Mouse (Mus musculus) adrenal gland (tissue): ENCODE measurements around the gene Def8.

ENCODE experiments used
- intact Hi-C: fragments of 180-260 bp; cut with DNase I; formaldehyde crosslinking; loops from one replicate; pipeline ENCODE4 v1.15.1; 2025
- long read RNA-seq, 2 experiments: library from polyadenylated mRNA; unstranded; transcript quantifications; one replicate each; pipeline ENCODE4 v2.0.0; 2020; ENCODE audit warnings: borderline replicate concordance in 1 of 2; ENCODE audit not compliant: insufficient replicate concordance in 1 of 2

The Def8 gene
- long read RNA-seq, experiment 1, partial matches to known transcripts: 1 of 6 reads
- long read RNA-seq, experiment 1, other reads (novel, unspliced or antisense): 1 of 6 reads
- long read RNA-seq, experiment 2, partial matches to known transcripts: 0 of 5 reads
- long read RNA-seq, experiment 2, other reads (novel, unspliced or antisense): 2 of 5 reads

- intact Hi-C loops: loop anchor here (5.0 kb wide), 1 partner anchor 41 kb away; no protein-coding TSS in a partner anchor
Observed at GRCm38 (mm10) chr8:123423441-123423840, at the start of gene Def8. Def8 (plus strand) TSS chr8:123423527.

- intact Hi-C loops: no loop called here
Observed at GRCm38 (mm10) chr8:123374239-123374578, 49.1 kb upstream of the Def8 start.

DNA sequence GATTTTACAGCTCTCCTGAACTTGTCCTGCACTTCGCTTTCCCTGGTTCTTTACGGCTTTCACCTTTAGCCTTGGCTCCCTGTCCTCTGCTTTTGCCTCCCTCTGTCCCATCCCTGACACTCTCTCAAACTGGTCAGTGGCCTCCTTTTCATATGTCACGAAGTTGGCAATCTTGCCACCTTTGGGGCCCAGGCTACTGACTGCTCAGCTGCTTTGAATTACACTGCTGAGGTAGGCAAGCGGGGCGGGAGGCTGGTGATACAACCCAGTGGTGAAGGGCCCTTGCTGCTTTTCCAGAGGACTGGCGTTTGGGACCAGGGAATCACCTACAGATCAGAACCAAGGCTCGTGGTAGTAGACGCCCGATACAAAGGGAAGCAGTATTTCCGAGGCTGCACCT is 47.6 kb upstream of the Def8 start:
- intact Hi-C loops: no loop called here

GRCm38 (mm10) chr8:123376106-123376505 is 47.2 kb upstream of the Def8 start:
- intact Hi-C loops: no loop called here

GRCm38 (mm10) chr8:123381711-123382110 is 41.6 kb upstream of the Def8 start:
- intact Hi-C loops: loop anchor here (5.0 kb wide), 1 partner anchor 41 kb away; the partner anchor contains the start of gene Def8

DNA sequence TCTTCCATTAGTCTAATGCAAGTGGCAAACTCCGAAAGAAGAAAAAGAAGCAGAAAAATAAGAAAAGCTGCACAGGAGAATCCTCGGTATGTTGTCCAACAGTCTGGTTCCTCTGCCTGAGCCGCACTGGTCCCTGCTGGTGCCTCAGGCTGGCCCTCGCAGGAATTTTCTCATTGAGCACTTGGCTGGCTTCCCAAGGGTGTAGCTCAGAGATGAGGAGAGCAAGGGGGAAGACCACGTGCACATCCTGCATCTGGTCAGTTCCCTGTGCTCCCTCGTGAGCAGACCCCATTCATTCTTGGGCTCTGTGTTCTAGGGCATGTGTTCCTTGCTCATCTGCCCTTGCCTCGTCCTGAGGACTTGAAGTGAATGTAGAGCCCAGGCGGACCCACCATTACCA is 40.8 kb upstream of the Def8 start:
- intact Hi-C loops: loop anchor here (5.0 kb wide), 1 partner anchor 40 kb away; the partner anchor contains the start of gene Def8

DNA sequence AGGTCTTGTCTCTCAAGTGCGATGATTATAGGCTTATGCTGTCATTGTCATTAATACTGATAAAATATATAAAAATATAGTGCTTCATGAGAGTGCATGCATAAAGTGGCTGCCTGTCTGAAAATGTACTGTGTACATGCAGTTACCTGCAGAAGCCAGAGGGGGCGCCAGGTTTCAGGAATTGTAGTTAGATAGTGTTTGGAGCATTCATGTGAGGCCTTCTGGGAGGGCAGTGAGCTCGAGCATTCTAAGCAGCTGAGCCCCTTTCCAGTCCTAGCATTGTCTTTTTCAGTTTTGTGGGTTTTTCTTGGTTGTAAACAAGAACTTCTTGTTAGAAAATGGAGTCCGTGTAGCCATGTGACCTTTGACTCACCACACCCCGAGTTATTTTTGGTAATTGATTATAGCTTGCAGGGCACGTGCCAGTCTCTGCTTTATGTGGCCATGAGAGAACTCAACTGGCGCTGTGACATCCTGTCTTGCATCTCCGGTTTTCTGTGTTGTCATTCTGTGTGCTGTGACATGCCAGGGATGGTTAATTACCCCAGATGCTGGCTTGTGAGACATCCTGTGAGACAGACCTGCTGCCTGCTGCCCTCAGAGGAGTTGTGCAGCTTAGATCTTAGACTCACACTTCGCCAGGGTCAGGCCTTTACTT is 38.3 kb upstream of the Def8 start:
- intact Hi-C loops: loop anchor here (5.0 kb wide), 1 partner anchor 37 kb away; the partner anchor contains the start of gene Def8

DNA sequence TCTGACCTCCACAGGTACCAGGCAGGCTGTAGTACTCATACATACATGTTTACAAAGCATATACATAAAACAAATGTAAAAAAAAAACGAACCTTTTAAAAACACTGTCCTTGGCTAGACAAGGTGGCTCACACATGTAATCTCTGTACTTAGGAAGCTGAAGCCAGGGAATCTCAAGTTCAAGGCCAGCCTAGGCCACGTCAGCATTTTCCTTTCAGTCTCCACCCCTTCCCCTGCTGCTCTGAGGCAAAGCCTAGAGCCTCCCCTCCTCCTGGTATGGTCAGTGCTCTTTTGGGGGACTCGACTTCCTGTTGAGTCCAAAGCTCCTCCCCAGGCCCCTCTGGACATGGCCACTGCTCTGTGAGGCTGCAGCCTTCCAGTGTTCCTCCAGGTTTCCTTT is 36.3 kb upstream of the Def8 start:
- intact Hi-C loops: no loop called here

DNA sequence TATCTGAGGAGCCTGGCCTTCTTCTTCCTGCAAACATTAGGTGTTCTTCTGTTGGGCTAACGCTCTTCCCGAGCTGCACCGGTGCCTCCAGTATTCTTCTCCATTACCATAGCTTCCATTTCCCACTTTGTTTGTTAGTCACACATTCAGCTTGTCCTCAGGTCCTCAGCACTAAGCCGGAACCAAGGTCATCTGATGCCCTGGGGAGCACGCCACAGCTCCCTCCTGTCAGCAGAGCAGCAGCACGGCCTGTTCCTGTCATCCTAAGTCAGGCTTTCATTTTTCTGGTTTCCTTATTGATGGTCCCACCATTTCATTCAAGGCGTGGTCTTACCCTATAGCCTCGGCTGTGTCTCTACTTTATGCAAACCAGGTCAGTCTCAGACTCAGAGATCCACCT is 35.5 kb upstream of the Def8 start:
- intact Hi-C loops: no loop called here

DNA sequence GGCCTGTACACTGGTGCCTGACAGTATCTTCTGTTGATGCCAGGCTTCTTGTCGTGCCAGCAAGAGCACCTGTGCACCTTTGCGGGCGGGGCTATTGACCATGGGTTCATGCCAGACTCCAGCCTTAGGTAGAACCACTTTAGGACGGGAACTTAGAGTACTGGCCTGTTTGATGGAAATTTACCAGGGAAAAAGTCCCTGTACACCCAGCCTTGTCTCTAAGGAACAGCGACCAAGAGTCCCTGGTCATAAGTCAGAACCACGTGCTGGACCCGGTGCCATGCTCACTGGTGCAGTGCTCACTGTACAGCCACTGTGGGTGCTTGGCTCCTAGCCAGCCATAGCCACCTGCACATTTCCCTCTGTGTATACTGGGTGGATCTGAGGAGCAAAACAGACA is 34.3 kb upstream of the Def8 start:
- intact Hi-C loops: no loop called here

DNA sequence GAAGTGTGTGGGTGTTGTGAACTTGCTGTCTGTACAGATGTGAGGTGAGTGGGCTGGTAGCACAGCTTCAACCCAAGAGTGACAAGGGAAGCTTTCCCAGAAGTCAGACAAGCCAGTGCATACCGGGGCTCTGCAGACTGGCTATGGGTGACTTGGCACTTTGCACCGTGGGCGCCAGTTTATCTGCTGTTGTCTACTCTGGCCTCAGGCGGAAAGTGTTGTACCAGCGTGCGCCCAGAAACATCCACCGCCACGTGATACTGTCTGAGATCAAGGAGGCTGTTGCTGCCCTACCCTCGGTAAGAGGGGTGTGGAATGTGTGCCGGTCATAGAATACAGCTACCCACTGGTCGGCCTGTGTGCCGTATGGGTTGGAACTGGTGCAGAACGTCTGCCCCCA is 25.0 kb upstream of the Def8 start:
- intact Hi-C loops: no loop called here

DNA sequence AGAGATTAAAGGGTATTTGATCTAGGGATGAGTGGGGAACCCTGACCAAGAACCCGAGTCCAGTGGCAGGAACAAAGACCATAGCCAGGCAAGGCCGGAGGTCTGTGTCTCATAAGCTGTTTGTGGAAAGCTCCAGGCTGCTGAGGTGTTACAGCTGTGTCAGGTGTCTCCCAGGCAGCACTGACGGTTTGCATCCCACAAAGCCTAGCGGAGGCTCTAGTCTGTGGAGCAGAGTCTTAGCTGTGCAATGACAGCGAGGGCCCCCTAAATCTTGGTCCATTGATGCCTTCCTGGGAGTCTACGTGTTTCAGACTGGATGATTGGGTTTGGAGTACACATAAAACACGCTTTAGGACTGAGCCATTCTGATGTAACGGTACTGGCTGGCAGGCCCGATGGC is 21.4 kb upstream of the Def8 start:
- intact Hi-C loops: no loop called here

DNA sequence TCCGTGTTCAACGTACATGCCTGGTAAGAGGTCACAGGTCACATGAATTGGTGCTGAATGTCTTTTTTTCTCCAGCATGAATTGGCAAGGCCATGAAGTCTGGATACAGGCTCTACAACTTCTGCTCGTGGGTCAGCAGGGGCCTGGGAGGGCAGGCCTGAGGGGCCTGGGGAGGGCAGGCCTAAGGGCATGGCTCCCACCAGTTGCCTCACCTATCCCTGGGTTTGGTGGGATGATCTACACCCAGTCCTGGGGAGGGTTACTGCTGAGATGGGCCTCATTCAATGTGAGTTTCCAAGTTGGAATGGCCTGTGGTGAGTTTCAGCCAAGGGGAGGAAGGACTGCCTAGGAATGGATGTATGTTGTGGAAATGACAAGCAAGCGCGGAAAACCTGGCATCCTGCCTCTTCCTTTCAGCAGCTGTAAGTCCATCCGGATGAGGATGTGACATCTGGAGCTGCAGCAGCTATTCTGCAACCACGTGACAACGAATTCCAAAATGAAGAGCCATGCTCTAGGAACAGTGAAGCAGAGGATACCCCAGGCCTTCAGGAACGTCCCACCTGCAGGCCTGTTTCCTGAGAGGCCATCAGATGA is 20.5 kb upstream of the Def8 start:
- intact Hi-C loops: no loop called here

GRCm38 (mm10) chr8:123404521-123404920 is 18.8 kb upstream of the Def8 start:
- intact Hi-C loops: no loop called here

DNA sequence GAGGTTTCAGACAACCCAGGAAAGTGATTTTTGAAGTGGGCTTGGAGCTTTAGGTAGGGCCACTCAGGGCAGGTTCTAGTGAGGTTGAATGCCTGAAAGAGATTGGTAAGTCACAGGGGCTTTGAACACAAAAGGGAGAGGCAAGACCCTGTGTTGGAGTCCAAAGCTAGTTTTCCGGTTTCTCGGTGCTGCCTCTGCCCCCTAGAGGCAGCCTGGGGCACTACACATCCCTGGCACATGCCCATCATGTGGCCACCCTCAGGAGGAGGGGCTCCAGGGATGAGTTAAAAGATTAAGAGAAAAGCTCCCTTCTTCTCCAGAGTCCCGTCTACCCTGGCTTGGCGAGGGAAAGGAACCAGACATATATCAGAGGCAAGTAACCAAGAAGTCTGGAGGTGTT is 16.5 kb upstream of the Def8 start, which contains the start of gene Mc1r:
Gene Mc1r, plus strand, starts transcription at position 322 of the 400 bp plus-strand sequence.
- intact Hi-C loops: no loop called here

- intact Hi-C loops: no loop called here
Observed at GRCm38 (mm10) chr8:123407612-123408011, 15.7 kb upstream of the Def8 start.

DNA sequence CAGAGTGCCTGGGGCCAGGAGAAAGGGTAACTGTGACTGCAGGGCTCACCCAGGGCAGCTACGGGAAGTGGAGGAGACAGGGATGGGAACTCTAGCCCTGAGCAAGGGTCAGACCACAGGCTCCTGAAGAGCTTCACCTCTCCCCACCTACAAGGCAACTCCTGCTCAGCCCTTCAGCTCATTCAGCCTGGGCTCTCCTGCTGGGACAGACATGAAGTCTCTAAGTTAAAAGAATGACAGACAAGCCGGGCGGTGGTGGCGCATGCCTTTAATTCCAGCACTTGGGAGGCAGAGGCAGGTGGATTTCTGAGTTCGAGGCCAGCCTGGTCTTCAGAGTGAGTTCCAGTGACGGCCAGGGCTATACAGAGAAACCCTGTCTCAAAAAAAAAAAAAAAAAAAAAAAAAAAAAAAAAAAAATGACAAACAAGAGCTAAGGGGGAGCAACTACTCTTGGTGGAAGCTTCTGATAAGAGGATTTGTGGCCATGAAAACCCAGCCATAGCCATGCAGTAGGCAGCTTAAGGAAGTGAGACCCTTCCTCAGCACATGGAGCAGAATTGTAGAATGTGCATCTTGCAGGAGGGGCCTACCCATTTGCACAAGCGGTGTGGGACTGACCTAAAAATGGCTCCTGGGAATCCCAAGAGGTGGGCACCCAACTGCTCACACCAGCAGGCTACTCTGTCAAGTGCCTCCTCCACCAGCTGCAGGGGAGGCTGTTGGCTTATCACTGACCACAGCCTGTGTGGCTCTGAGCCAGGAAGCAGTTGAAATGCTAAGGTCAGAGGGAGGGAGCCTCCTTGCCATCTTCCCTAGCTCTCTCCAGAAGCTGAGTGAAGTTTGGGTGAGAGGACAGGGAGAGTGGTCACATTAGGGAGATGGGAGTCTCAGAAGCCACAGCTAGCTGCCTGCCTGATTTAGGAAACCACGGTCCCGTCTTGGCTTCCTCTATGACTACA is 14.5 kb upstream of the Def8 start:
- intact Hi-C loops: no loop called here

DNA sequence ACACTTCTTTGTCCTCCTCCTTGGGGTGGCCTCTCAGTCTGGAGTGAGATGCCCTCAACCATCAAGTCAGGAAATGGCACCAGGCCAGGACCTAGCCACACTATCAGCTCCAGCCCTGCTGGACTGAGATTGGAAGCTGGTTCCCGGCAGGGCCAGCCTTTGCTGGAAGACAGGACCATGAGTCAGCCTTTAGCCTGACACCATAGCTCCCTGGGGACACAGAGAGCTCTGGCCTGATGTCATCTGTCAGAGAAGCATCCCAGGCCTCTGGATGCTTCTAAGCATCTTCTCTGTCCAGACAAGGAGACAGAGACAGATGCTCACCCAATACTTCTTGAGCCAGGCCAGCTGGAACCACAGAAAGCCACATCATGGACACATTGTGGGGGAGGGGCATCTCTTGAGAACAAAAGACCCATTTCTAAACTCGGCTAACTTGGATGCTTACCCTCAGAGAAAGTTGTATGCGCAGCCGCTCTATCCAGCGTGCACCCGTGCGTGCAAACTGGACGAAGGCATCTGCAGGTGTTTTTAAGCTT is 13.2 kb upstream of the Def8 start:
- intact Hi-C loops: no loop called here

DNA sequence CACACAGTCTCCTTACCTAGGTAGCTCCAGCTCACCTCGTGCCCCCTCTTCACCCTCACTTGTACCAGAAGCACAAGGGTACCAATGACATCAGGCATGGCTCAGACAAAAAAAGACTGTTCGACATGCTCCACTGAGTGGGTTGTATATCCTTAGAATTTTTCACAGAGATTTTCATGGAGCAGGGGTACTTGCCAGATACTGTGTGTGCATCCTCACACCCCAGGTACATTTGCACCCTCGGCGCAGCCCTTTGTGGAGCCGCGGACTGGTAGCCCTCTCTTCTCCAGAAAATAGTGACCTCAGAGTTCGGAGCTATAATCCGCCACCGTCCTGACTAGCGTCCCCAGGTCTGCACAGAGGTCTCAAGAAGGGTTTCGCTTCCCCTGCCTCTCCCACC is 12.5 kb upstream of the Def8 start:
- intact Hi-C loops: no loop called here

DNA sequence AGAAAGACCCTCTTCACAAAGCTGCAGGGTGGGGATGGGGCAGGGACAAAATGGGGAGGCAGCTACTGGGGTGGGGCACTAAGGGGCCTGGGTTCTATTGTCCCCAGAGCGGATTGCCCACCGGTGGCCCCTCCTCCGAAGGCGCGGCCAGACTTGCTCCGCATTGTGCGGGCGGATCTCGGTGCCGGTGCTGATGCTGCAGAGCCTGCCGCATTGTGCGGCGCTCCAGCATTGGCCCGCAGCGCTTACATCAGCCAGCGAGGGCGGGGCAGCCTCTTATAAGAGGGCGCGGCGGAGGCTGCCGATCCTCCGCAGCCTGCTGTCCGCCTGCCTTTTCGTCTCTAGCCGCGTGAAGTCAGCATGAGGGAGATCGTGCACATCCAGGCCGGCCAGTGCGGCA is 12.1 kb upstream of the Def8 start, which contains the start of gene Tubb3:
Gene Tubb3, plus strand, starts transcription at position 179 of the 400 bp plus-strand sequence.
- intact Hi-C loops: no loop called here

DNA sequence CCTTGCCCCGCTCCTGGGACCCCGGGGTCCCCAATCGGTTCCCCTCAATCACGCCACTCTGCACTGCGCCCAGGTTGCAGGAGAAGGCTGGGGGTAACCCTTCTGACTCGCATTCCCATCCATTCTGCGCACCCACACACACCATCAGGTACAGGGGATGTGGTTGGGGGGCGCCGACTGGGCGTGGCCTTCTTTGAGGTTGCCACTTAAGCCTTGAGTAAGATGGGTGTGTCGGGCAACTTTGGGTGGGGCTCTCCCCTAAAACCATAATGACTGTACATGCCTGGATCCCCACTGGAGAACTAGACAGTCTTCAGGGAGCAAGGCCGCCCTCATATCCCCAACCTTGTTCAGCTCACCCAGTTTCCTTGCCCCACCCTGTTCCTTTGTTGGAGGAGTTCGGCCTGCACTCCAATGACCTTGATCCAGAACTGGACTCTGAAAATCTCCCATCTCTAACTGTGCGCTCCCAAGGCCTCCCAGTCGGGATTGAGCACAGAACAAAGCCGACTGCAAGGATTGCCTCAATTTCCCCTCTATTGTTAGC is 11.5 kb upstream of the Def8 start:
- intact Hi-C loops: no loop called here
